Mouse (Mus musculus): ENCODE data around the gene Meig1. TPM values are rescaled to one million over a fixed set of nuclear protein-coding genes. Genes with fewer than 3 reads are reported as not detected.
"Not testable (repeated sequence)": the region's sequence is repeated elsewhere in the genome, so short reads cannot be mapped to it uniquely, and the experiment has no call there.

Meig1 gene
- polyA plus RNA-seq, 1 experiment from 2014 or later = not detected

DNA sequence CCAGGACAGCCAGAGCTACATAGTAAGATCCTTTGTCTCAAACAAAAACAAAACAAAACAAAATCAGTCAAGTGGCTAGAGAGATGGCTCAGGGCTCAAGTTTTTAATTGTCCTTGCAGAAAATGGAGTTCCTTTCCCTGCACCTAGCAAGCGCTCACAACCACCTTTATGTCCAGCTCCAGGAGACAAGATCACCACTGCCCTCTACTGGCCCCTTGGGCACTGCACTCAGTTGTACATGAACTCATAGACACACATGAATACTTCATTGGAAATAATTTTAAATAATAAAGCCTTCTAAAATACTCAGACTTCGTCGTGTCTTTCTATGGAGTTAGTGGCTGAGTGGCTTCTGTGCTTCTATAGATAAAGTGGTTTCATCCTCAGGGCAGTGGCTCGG lies 8.2 kb downstream of the Meig1 start:
- peak; percentile 81 for DNase-seq
- no peaks in the 10 kb centered on the region for H3K27me3 ChIP-seq (ENCODE audit: insufficient read depth, low read length)
- no peaks in the 10 kb centered on the region for H3K4me1 ChIP-seq (ENCODE audit: insufficient read depth)
- H3K27ac ChIP-seq (ENCODE audit: low read depth) = no peak overlapping the region
- TF ChIP-seq CTCF (IDR thresholded peaks at IDR 0.05; ENCODE audit: low read depth) = peak; percentile 75
- no peak overlapping the region for H3K4me2 ChIP-seq
- H3K4me3 ChIP-seq (ENCODE audit: low read depth, low read length) = no peak overlapping the region
- H3K9me3 ChIP-seq (ENCODE audit: low read depth, low read length) = no peaks in the 10 kb centered on the region
- 32% methylated on average over 4 of the region's 4 CpGs for WGBS
- H3K9ac ChIP-seq = no peak overlapping the region
- no peaks in the 10 kb centered on the region for H3K36me3 ChIP-seq (ENCODE audit: insufficient read depth)
- ATAC-seq (ENCODE audit: insufficient read depth) = no peak

DNA sequence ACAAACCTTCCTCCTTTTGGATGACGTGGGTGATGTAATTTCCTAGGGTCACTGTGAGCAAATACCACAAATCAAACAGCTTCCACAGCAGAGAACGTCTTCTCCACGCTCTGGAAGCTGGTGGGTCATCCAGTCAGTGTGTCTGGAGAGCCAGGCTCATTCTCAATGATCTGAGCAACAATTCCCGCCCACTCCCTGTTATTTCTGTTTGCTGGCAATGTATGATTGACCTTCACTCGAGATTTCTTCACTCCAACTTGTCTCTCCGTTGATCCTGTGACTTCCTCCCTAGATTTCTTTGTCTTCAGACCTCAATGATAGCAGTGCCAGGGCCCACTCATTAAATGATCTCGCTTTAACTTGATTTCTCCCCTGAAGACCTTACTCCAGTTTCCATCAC lies 14.7 kb downstream of the Meig1 start:
- no peaks in the 10 kb centered on the region for H3K9me3 ChIP-seq (ENCODE audit: low read depth, low read length)
- WGBS = 61% methylated on average over 7 of the region's 7 CpGs
- H3K4me3 ChIP-seq (ENCODE audit: low read depth, low read length) = no peak overlapping the region
- DNase-seq (no peak), ATAC-seq (ENCODE audit: insufficient read depth) (no peak)
- TF ChIP-seq CTCF (IDR thresholded peaks at IDR 0.05; ENCODE audit: low read depth) = no peak
- H3K4me2 ChIP-seq = no peak overlapping the region
- no peak overlapping the region for H3K27ac ChIP-seq (ENCODE audit: low read depth)
- no peak overlapping the region for H3K9ac ChIP-seq
- H3K36me3 ChIP-seq (ENCODE audit: insufficient read depth) = no peaks in the 10 kb centered on the region
- H3K27me3 ChIP-seq (ENCODE audit: insufficient read depth, low read length) = no peaks in the 10 kb centered on the region
- H3K4me1 ChIP-seq (ENCODE audit: insufficient read depth) = no peaks in the 10 kb centered on the region

DNA sequence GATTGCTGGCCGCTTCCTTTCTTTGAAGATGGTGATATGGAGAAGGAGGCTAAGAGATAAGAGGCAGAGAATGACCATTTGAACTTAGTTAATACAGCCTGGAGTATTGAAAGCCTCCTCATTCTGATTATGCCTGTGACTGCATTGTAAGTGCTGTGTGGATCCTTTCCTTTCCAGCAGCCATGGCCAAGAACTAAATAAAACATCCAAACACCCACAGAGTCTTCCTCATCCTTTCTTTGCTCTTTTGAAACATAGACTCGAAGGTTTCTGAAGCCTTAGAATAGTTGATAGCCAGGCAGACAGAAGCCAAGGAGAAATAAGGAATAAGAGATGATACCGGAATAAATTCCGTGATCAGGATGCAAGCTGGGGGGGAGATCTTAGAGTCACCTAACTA lies 16.5 kb downstream of the Meig1 start:
- no peak overlapping the region for H3K4me2 ChIP-seq
- no peak overlapping the region for H3K9ac ChIP-seq
- DNase-seq = no peak
- H3K27me3 ChIP-seq (ENCODE audit: insufficient read depth, low read length) = no peaks in the 10 kb centered on the region
- no peak for TF ChIP-seq CTCF (IDR thresholded peaks at IDR 0.05; ENCODE audit: low read depth)
- no peak for ATAC-seq (ENCODE audit: insufficient read depth)
- H3K4me1 ChIP-seq (ENCODE audit: insufficient read depth) = no peaks in the 10 kb centered on the region
- H3K4me3 ChIP-seq (ENCODE audit: low read depth, low read length) = no peak overlapping the region
- no peak overlapping the region for H3K27ac ChIP-seq (ENCODE audit: low read depth)
- 74% methylated on average over 4 of the region's 4 CpGs for WGBS
- no peaks in the 10 kb centered on the region for H3K36me3 ChIP-seq (ENCODE audit: insufficient read depth)
- no peaks in the 10 kb centered on the region for H3K9me3 ChIP-seq (ENCODE audit: low read depth, low read length)

DNA sequence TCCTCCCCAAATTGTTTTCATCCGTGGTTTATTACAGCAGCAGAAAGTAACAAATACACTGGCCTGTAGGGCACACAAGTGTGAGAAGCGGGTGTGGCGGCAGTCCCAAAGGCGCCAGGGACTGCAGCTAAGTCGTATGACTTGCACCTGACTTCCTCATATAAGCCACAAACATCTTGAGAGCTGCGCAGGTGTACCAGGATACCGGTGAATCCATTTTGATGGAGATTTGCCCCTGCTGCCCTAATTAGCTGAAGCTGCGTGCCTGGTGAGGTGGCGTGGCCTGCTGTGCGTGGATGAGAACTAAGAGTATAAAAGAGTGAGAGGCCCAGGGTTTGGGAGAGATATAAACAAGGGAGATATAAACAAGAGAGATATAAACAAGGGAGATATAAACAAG lies 25.3 kb downstream of the Meig1 start, which contains the start of gene Olah:
TSS of gene Olah (minus strand) at position 101 of the 400 bp plus-strand sequence.
- H3K4me2 ChIP-seq; H3K9me3 ChIP-seq (ENCODE audit: low read depth, low read length); H3K4me3 ChIP-seq (ENCODE audit: low read depth, low read length); H3K4me1 ChIP-seq (ENCODE audit: insufficient read depth); H3K27ac ChIP-seq (ENCODE audit: low read depth); H3K9ac ChIP-seq; ATAC-seq (ENCODE audit: insufficient read depth); DNase-seq; H3K36me3 ChIP-seq (ENCODE audit: insufficient read depth); H3K27me3 ChIP-seq (ENCODE audit: insufficient read depth, low read length): not testable (repeated sequence)
- 63% methylated on average over 10 of the region's 10 CpGs for WGBS

DNA sequence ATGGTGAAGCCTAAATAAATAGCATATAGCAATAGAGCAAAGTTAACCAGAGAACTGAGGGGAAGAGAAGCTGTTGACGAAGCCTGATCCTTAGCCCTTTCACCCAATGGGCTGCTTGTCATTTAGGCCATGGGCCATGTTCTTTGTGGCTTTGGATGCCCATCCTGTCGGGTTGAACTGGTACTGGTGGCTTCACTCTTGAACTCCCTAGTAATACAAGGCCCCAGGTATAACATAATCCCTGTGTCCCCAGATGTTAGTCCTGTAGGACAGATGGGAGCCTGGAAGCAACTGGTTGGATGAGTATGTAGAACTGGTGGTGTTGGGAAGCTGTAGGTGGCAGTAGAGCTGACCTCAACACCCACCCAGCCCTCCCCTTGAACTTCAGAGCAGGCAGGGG lies 30.5 kb downstream of the Meig1 start:
- Histone ChIP-seq H3K27me3 (ENCODE audit: insufficient read depth, low read length) (no peaks in the 10 kb centered on the region), H3K36me3 (ENCODE audit: insufficient read depth) (no peaks in the 10 kb centered on the region), H3K9ac (no peak overlapping the region), H3K4me1 (ENCODE audit: insufficient read depth) (no peaks in the 10 kb centered on the region), H3K4me3 (ENCODE audit: low read depth, low read length) (no peak overlapping the region), H3K4me2 (no peak overlapping the region), H3K27ac (ENCODE audit: low read depth) (no peak overlapping the region), H3K9me3 (ENCODE audit: low read depth, low read length) (no peaks in the 10 kb centered on the region)
- ATAC-seq (ENCODE audit: insufficient read depth) (no peak), DNase-seq (no peak)
- 69% methylated on average over 2 of the region's 2 CpGs for WGBS
- TF ChIP-seq CTCF (IDR thresholded peaks at IDR 0.05; ENCODE audit: low read depth) = no peak

DNA sequence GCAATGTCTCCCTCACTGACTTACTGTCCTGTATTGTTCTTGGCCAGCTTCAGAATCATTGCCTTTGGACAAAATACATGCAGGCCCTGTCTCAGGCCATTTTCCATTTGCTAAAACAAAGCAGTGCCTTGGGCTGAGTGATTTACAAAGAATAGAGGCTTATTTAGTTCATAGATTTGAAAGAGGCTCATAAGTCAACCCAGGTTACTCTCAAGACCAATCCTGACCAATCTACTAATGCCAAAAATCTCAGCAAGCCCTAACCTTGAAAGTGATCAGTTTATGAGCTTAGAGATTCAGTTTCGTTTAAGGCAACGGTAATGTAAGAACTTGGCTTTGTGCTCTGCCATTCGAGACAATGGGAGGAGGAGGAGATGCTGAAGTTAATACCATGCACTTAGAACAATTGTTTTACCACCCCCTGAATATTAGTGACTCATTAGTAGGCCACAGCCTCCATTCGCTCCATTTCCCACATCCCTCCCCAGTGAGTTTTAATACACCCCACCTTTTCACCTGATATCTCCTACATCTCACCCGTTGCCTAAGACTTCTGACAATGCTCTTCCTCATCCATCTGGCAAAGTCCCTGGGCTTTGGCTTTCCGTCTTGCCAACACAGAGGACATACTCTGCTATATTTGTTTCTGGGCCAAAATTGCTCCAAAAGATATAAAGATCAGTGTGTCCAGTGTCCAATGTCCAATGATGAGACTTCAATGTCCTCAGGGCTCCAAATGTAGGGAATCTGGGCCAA lies 35.2 kb downstream of the Meig1 start:
- TF ChIP-seq CTCF (IDR thresholded peaks at IDR 0.05; ENCODE audit: low read depth) = no peak
- H3K9me3 ChIP-seq (ENCODE audit: low read depth, low read length) = no peaks in the 10 kb centered on the region
- DNase-seq = no peak
- ATAC-seq (ENCODE audit: insufficient read depth) = no peak
- no peaks in the 10 kb centered on the region for H3K27me3 ChIP-seq (ENCODE audit: insufficient read depth, low read length)
- no peaks in the 10 kb centered on the region for H3K36me3 ChIP-seq (ENCODE audit: insufficient read depth)
- no peak overlapping the region for H3K27ac ChIP-seq (ENCODE audit: low read depth)
- no peak overlapping the region for H3K4me2 ChIP-seq
- H3K9ac ChIP-seq = no peak overlapping the region
- 76% methylated on average over 6 of the region's 6 CpGs for WGBS
- no peaks in the 10 kb centered on the region for H3K4me1 ChIP-seq (ENCODE audit: insufficient read depth)
- H3K4me3 ChIP-seq (ENCODE audit: low read depth, low read length) = no peak overlapping the region

GRCm38 (mm10) chr2:3365127-3365526 lies 57.3 kb downstream of the Meig1 start:
- H3K27me3 ChIP-seq (ENCODE audit: insufficient read depth, low read length) = no peaks in the 10 kb centered on the region
- no peak overlapping the region for H3K4me3 ChIP-seq (ENCODE audit: low read depth, low read length)
- no peak overlapping the region for H3K4me2 ChIP-seq
- ATAC-seq (ENCODE audit: insufficient read depth) = no peak
- no peak overlapping the region for H3K27ac ChIP-seq (ENCODE audit: low read depth)
- no peak for DNase-seq
- no peak overlapping the region for H3K9ac ChIP-seq
- no peaks in the 10 kb centered on the region for H3K4me1 ChIP-seq (ENCODE audit: insufficient read depth)
- TF ChIP-seq CTCF (IDR thresholded peaks at IDR 0.05; ENCODE audit: low read depth) = no peak
- H3K36me3 ChIP-seq (ENCODE audit: insufficient read depth) = no peaks in the 10 kb centered on the region
- H3K9me3 ChIP-seq (ENCODE audit: low read depth, low read length) = no peaks in the 10 kb centered on the region
- WGBS = 71% methylated on average over 4 of the region's 4 CpGs
